Mouse (Mus musculus) macrophage (primary cell): ENCODE measurements around the gene Atp7b. TPM values are rescaled to one million over a fixed set of nuclear protein-coding genes. Genes with fewer than 3 reads are reported as not detected.

Source experiments
- H3K27ac ChIP-seq: fragments of 350-480 bp; formaldehyde crosslinking; 2 replicates; pipeline ENCODE4 v1.9.0; 2021
- H3K36me3 ChIP-seq: fragments of 350-480 bp; formaldehyde crosslinking; 2 replicates; pipeline ENCODE4 v1.9.0; 2021; ENCODE audit errors: inconsistent target
- H3K4me3 ChIP-seq: fragments of 350-480 bp; formaldehyde crosslinking; 2 replicates; pipeline ENCODE4 v1.9.0; 2021; ENCODE audit errors: inconsistent target
- H3K79me2 ChIP-seq: fragments of 350-480 bp; formaldehyde crosslinking; 2 replicates; pipeline ENCODE4 v1.9.0; 2021; ENCODE audit errors: inconsistent target
- WGBS: methylation state at CpG from one replicate; pipeline ENCODE4 v1.1.7; 2026; ENCODE audit warnings: inconsistent platforms; ENCODE audit not compliant: missing documents; 5-methylcytosine and 5-hydroxymethylcytosine counted together
- polyA plus RNA-seq: library from polyadenylated mRNA; stranded (reverse); fragments of 250-400 nt; gene quantifications from 3 replicates; pipeline ENCODE4 v1.2.4, GENCODE M21; 2018; ENCODE audit warnings: inconsistent platforms
- total RNA-seq, 78 experiments: library from RNA; depleted of rRNA; stranded (reverse); fragments of 250-400 nt; gene quantifications; 1 replicate in 9 of 78; 2 replicates in 24 of 78; 3 replicates in 43 of 78; 4 replicates in 2 of 78; pipeline ENCODE4 v1.2.4; 2018; ENCODE audit warnings: inconsistent platforms in 56 of 78

Atp7b gene
- not detected for total RNA-seq (2018; cell fraction: chromatin; rRNA removed)
- under 1 TPM in 4 of 26 experiments, not detected in 22; under 0.01 to 0.05 (median 0.02) TPM for total RNA-seq (2018; cell fraction: cytosol; rRNA removed)
- total RNA-seq (2018; cell fraction: nucleus; rRNA removed), result not detected
- not detected in 3 replicates for polyA plus RNA-seq

- peaks cover 18% of the 10 kb centered on the region; the same call in 1 of the 2 replicates for H3K79me2 ChIP-seq
- under 1% methylated on average over 45 of the region's 46 CpGs for WGBS
These were observed at the start of gene Atp7b for GRCm38 (mm10) chr8:22059821-22060445. Gene Atp7b, minus strand, starts transcription at chr8:22060305.

GRCm38 (mm10) chr8:22107020-22107419, 46.9 kb upstream of the Atp7b start:
- H3K79me2 ChIP-seq, result no peaks in the 10 kb centered on the region
- 91% methylated on average over 4 of the region's 4 CpGs for WGBS
- H3K36me3 ChIP-seq, result no peaks in the 10 kb centered on the region
- no peak overlapping the region for H3K4me3 ChIP-seq
- H3K27ac ChIP-seq, result no peak overlapping the region

More at GRCm38 (mm10) chr8:22059821-22060445, at the start of gene Atp7b:
- Histone ChIP-seq H3K36me3 (peaks cover 19% of the 10 kb centered on the region), H3K27ac (0 out of 2 replicates have a peak within 1 kb of the TSS, but pooled peaks have one; percentile 22), H3K4me3 (peak within 1 kb of the TSS; percentile 84)

GRCm38 (mm10) chr8:22091568-22091967, 31.5 kb upstream of the Atp7b start:
- Histone ChIP-seq H3K79me2 (no peaks in the 10 kb centered on the region), H3K27ac (no peak overlapping the region), H3K4me3 (no peak overlapping the region), H3K36me3 (no peaks in the 10 kb centered on the region)
- WGBS, result 68% methylated on average over 8 of the region's 8 CpGs

- 95% methylated on average over 4 of the region's 4 CpGs for WGBS
- Histone ChIP-seq H3K27ac (no peak overlapping the region), H3K36me3 (no peaks in the 10 kb centered on the region), H3K79me2 (no peaks in the 10 kb centered on the region), H3K4me3 (no peak overlapping the region)
These were observed 29.1 kb upstream of the Atp7b start for GRCm38 (mm10) chr8:22089226-22089625.

GRCm38 (mm10) chr8:22079313-22080007, 19.4 kb upstream of the Atp7b start:
- Histone ChIP-seq H3K4me3 (no peak overlapping the region), H3K36me3 (no peaks in the 10 kb centered on the region), H3K79me2 (no peaks in the 10 kb centered on the region), H3K27ac (no peak overlapping the region)
- 33% methylated on average over 9 of the region's 9 CpGs for WGBS

- Histone ChIP-seq H3K4me3 (peak overlapping the region; percentile 84), H3K36me3 (peaks cover 31% of the 10 kb centered on the region), H3K27ac (no peak overlapping the region), H3K79me2 (peaks cover 18% of the 10 kb centered on the region; the same call in 1 of the 2 replicates)
- WGBS, result 12% methylated on average over 3 of the region's 3 CpGs
These were observed 1.0 kb upstream of the Atp7b start for GRCm38 (mm10) chr8:22061126-22061525.

GRCm38 (mm10) chr8:22060446-22060889, 363 bp upstream of the Atp7b start, which contains the start of gene Alg11:
Gene Alg11, plus strand, starts transcription at chr8:22060721.
- H3K27ac ChIP-seq, result 0 out of 2 replicates have a peak within 1 kb of the TSS, but pooled peaks have one; percentile 22
- peak within 1 kb of the TSS; percentile 84 for H3K4me3 ChIP-seq
- H3K36me3 ChIP-seq, result peaks cover 24% of the 10 kb centered on the region
- H3K79me2 ChIP-seq, result peaks cover 18% of the 10 kb centered on the region; the same call in 1 of the 2 replicates
- WGBS, result under 1% methylated on average over 32 of the region's 36 CpGs

GRCm38 (mm10) chr8:22059153-22059738, 859 bp downstream of the Atp7b start:
- WGBS, result 44% methylated on average over 11 of the region's 11 CpGs
- peak overlapping the region; percentile 26; the same call in 1 of the 2 replicates for H3K4me3 ChIP-seq
- no peak overlapping the region for H3K27ac ChIP-seq
- H3K36me3 ChIP-seq, result peaks cover 12% of the 10 kb centered on the region
- H3K79me2 ChIP-seq, result peaks cover 18% of the 10 kb centered on the region; the same call in 1 of the 2 replicates

GRCm38 (mm10) chr8:22058368-22058767, 1.7 kb downstream of the Atp7b start:
- 84% methylated on average over 9 of the region's 9 CpGs for WGBS
- no peak overlapping the region for H3K4me3 ChIP-seq
- no peak overlapping the region for H3K27ac ChIP-seq

GRCm38 (mm10) chr8:22056850-22057249, 3.3 kb downstream of the Atp7b start:
- H3K36me3 ChIP-seq, result no peaks in the 10 kb centered on the region
- H3K4me3 ChIP-seq, result no peak overlapping the region
- H3K79me2 ChIP-seq, result peaks cover 11% of the 10 kb centered on the region; the same call in 1 of the 2 replicates
- H3K27ac ChIP-seq, result no peak overlapping the region
- 81% methylated on average over 3 of the region's 3 CpGs for WGBS

More at GRCm38 (mm10) chr8:22058368-22058767, 1.7 kb downstream of the Atp7b start:
- Histone ChIP-seq H3K79me2 (peaks cover 18% of the 10 kb centered on the region; the same call in 1 of the 2 replicates), H3K36me3 (peaks cover 4% of the 10 kb centered on the region; the same call in 1 of the 2 replicates)

GRCm38 (mm10) chr8:22055492-22055877, 4.6 kb downstream of the Atp7b start:
- Histone ChIP-seq H3K36me3 (no peaks in the 10 kb centered on the region), H3K4me3 (no peak overlapping the region), H3K79me2 (no peaks in the 10 kb centered on the region), H3K27ac (no peak overlapping the region)
- 94% methylated on average over 2 of the region's 2 CpGs for WGBS

GRCm38 (mm10) chr8:22054674-22055491, 5.2 kb downstream of the Atp7b start:
- Histone ChIP-seq H3K79me2 (no peaks in the 10 kb centered on the region), H3K36me3 (no peaks in the 10 kb centered on the region), H3K4me3 (no peak overlapping the region), H3K27ac (no peak overlapping the region)
- WGBS, result 86% methylated on average over 12 of the region's 12 CpGs

- H3K79me2 ChIP-seq, result no peaks in the 10 kb centered on the region
- no peaks in the 10 kb centered on the region for H3K36me3 ChIP-seq
- H3K4me3 ChIP-seq, result no peak overlapping the region
- H3K27ac ChIP-seq, result no peak overlapping the region
- WGBS, result 65% methylated on average over 2 of the region's 2 CpGs
These were observed 12.2 kb downstream of the Atp7b start for GRCm38 (mm10) chr8:22047699-22048464.
